Mouse (Mus musculus): ENCODE measurements around the gene 4921507P07Rik. TPM values are rescaled to one million over a fixed set of nuclear protein-coding genes. Genes with fewer than 3 reads are reported as not detected.
"Not testable (repeated sequence)": the region's sequence is repeated elsewhere in the genome, so short reads cannot be mapped to it uniquely, and the experiment has no call there.

4921507P07Rik gene
- polyA plus RNA-seq (2014; fragmentation: Nextera tagmentation; extraction: Ambion mirVana), result 2.8 and 3.8 TPM in 2 replicates

GRCm38 (mm10) chr6:50596301-50597211 lies at the start of gene 4921507P07Rik:
Gene 4921507P07Rik (minus strand): TSS chr6:50596632.
- Histone ChIP-seq H3K4me1 (replicated peaks; ENCODE audit: control insufficient read depth, insufficient read depth, low read length) (no peaks in the 10 kb centered on the region), H3K36me3 (replicated peaks; ENCODE audit: control insufficient read depth, insufficient read depth) (no peaks in the 10 kb centered on the region), H3K27ac (peak within 1 kb of the TSS; percentile 40), H3K27me3 (ENCODE audit: control insufficient read depth, insufficient read depth, low read length) (no peaks in the 10 kb centered on the region), H3K9ac (peak within 1 kb of the TSS; percentile 67), H3K9me3 (ENCODE audit: control insufficient read depth, low read length) (no peaks in the 10 kb centered on the region), H3K4me3 (replicated peaks; ENCODE audit: low read length) (peak within 1 kb of the TSS; percentile 67), H3K4me2 (replicated peaks) (peak within 1 kb of the TSS; percentile 88)
- peak; percentile 93 for ATAC-seq (ENCODE audit: low FRiP score)
- peak; percentile 87 for DNase-seq (ENCODE audit: low spot score)
- under 1% methylated on average over 58 of the region's 62 CpGs for WGBS

GRCm38 (mm10) chr6:50644701-50645100 lies 48.3 kb upstream of the 4921507P07Rik start:
- Histone ChIP-seq H3K4me1 (replicated peaks; ENCODE audit: control insufficient read depth, insufficient read depth, low read length) (peaks cover 19% of the 10 kb centered on the region), H3K9me3 (ENCODE audit: control insufficient read depth, low read length) (no peaks in the 10 kb centered on the region), H3K27me3 (ENCODE audit: control insufficient read depth, insufficient read depth, low read length) (no peaks in the 10 kb centered on the region), H3K4me3 (replicated peaks; ENCODE audit: low read length) (no peak overlapping the region), H3K4me2 (replicated peaks) (no peak overlapping the region), H3K27ac (no peak overlapping the region), H3K36me3 (replicated peaks; ENCODE audit: control insufficient read depth, insufficient read depth) (no peaks in the 10 kb centered on the region), H3K9ac (no peak overlapping the region)
- WGBS, result 82% methylated on average over 3 of the region's 3 CpGs
- ATAC-seq (ENCODE audit: low FRiP score), result no peak
- no peak for DNase-seq (ENCODE audit: low spot score)

- Histone ChIP-seq H3K9me3 (ENCODE audit: control insufficient read depth, low read length) (no peaks in the 10 kb centered on the region), H3K4me3 (replicated peaks; ENCODE audit: low read length) (no peak overlapping the region), H3K9ac (no peak overlapping the region), H3K4me2 (replicated peaks) (no peak overlapping the region), H3K36me3 (replicated peaks; ENCODE audit: control insufficient read depth, insufficient read depth) (no peaks in the 10 kb centered on the region), H3K27me3 (ENCODE audit: control insufficient read depth, insufficient read depth, low read length) (no peaks in the 10 kb centered on the region), H3K27ac (no peak overlapping the region), H3K4me1 (replicated peaks; ENCODE audit: control insufficient read depth, insufficient read depth, low read length) (peaks cover 19% of the 10 kb centered on the region)
- DNase-seq (ENCODE audit: low spot score) (no peak), ATAC-seq (ENCODE audit: low FRiP score) (no peak)
- 74% methylated on average over 5 of the region's 5 CpGs for WGBS
Measured at GRCm38 (mm10) chr6:50641898-50642297, 45.5 kb upstream of the 4921507P07Rik start.

DNA sequence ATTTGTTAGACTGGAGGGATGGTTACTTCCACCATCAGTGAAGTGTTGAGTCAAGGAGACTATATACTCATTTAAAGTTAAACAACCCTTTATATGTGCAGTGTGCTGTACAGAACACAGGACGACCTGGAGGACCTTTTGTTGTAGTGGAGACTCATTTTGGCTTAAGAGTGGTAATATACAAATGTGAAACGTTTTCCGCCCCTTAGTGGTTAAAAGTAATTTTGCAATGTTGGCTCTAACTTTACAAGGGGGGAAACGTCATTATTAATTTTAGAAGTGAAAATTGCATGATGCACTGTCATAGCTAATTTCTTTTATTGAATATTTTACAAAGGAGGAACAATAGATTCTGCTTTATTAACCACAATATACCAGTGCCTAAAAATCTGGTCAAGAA lies 43.9 kb upstream of the 4921507P07Rik start:
- Histone ChIP-seq H3K4me2 (replicated peaks) (no peak overlapping the region), H3K9me3 (ENCODE audit: control insufficient read depth, low read length) (no peaks in the 10 kb centered on the region), H3K27ac (no peak overlapping the region), H3K9ac (no peak overlapping the region), H3K27me3 (ENCODE audit: control insufficient read depth, insufficient read depth, low read length) (no peaks in the 10 kb centered on the region), H3K36me3 (replicated peaks; ENCODE audit: control insufficient read depth, insufficient read depth) (no peaks in the 10 kb centered on the region), H3K4me3 (replicated peaks; ENCODE audit: low read length) (no peak overlapping the region), H3K4me1 (replicated peaks; ENCODE audit: control insufficient read depth, insufficient read depth, low read length) (peaks cover 19% of the 10 kb centered on the region)
- WGBS, result 83% methylated on average over 4 of the region's 4 CpGs
- ATAC-seq (ENCODE audit: low FRiP score) (no peak), DNase-seq (ENCODE audit: low spot score) (no peak)

- no peak overlapping the region for H3K4me2 ChIP-seq (replicated peaks)
- WGBS, result 44% methylated on average over 2 of the region's 2 CpGs
- H3K9me3 ChIP-seq (ENCODE audit: control insufficient read depth, low read length), result 0 out of 2 replicates have a peak, but pooled peaks cover under 1% of the 10 kb centered on the region
- H3K4me1 ChIP-seq (replicated peaks; ENCODE audit: control insufficient read depth, insufficient read depth, low read length), result peaks cover 19% of the 10 kb centered on the region
- no peak overlapping the region for H3K9ac ChIP-seq
- no peaks in the 10 kb centered on the region for H3K27me3 ChIP-seq (ENCODE audit: control insufficient read depth, insufficient read depth, low read length)
- no peak overlapping the region for H3K27ac ChIP-seq
- no peaks in the 10 kb centered on the region for H3K36me3 ChIP-seq (replicated peaks; ENCODE audit: control insufficient read depth, insufficient read depth)
- ATAC-seq (ENCODE audit: low FRiP score) (no peak), DNase-seq (ENCODE audit: low spot score) (no peak)
- H3K4me3 ChIP-seq (replicated peaks; ENCODE audit: low read length), result no peak overlapping the region
Measured at GRCm38 (mm10) chr6:50639656-50640055, 43.2 kb upstream of the 4921507P07Rik start.

DNA sequence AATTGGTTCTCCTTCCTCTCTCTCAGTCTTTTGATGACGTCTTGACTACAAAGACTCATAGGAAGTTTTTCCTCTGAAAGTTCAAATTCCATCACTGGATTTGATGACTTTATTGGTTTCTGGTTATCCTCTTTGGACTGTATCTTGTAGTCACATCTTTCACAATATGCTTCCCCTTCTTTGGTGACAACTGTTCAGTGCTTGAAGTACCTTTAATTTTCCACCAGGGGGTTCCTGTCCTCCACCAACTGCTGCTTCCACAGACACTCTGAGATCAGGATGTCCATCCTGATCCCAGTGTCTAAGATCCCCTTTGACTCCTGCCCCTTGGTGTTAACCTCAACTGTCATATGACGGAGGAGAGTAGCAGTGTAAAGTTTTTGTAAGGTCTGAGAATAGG lies 29.7 kb upstream of the 4921507P07Rik start:
- not testable (repeated sequence) for H3K4me2 ChIP-seq (replicated peaks); H3K27me3 ChIP-seq (ENCODE audit: control insufficient read depth, insufficient read depth, low read length); DNase-seq (ENCODE audit: low spot score); H3K9ac ChIP-seq; H3K27ac ChIP-seq; ATAC-seq (ENCODE audit: low FRiP score); H3K4me1 ChIP-seq (replicated peaks; ENCODE audit: control insufficient read depth, insufficient read depth, low read length); H3K9me3 ChIP-seq (ENCODE audit: control insufficient read depth, low read length); H3K36me3 ChIP-seq (replicated peaks; ENCODE audit: control insufficient read depth, insufficient read depth); H3K4me3 ChIP-seq (replicated peaks; ENCODE audit: low read length)
- WGBS, result 74% methylated on average over 2 of the region's 2 CpGs

GRCm38 (mm10) chr6:50618273-50618672 lies 21.8 kb upstream of the 4921507P07Rik start:
- not testable (repeated sequence) for H3K27me3 ChIP-seq (ENCODE audit: control insufficient read depth, insufficient read depth, low read length); ATAC-seq (ENCODE audit: low FRiP score); H3K36me3 ChIP-seq (replicated peaks; ENCODE audit: control insufficient read depth, insufficient read depth); H3K9me3 ChIP-seq (ENCODE audit: control insufficient read depth, low read length); H3K4me3 ChIP-seq (replicated peaks; ENCODE audit: low read length); H3K9ac ChIP-seq; H3K4me2 ChIP-seq (replicated peaks); H3K4me1 ChIP-seq (replicated peaks; ENCODE audit: control insufficient read depth, insufficient read depth, low read length); H3K27ac ChIP-seq; DNase-seq (ENCODE audit: low spot score)
- 90% methylated on average over 1 of the region's 1 CpGs for WGBS

DNA sequence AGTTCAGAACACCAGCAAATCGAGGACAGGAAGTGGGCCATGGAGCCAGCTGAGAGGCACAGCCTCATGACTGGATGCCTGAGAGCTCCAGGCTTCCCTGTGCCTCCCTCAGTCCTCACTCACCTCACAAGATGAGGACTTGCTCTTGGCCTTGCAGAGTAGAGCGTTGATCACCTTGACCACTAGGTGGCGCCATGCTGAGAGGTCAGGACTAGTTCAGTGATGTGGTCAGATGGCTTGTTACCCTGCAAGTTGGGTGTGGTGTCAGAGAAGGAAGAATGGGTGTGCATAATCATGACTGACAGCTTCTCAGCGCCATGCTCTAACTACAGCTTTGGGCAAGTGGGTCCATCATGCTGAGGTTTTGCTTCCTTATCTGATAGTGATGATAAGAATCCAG lies 5.2 kb upstream of the 4921507P07Rik start:
- no peaks in the 10 kb centered on the region for H3K27me3 ChIP-seq (ENCODE audit: control insufficient read depth, insufficient read depth, low read length)
- H3K9ac ChIP-seq, result no peak overlapping the region
- no peak overlapping the region for H3K4me2 ChIP-seq (replicated peaks)
- no peak overlapping the region for H3K27ac ChIP-seq
- no peaks in the 10 kb centered on the region for H3K9me3 ChIP-seq (ENCODE audit: control insufficient read depth, low read length)
- ATAC-seq (ENCODE audit: low FRiP score) (no peak), DNase-seq (ENCODE audit: low spot score) (no peak)
- no peaks in the 10 kb centered on the region for H3K4me1 ChIP-seq (replicated peaks; ENCODE audit: control insufficient read depth, insufficient read depth, low read length)
- H3K4me3 ChIP-seq (replicated peaks; ENCODE audit: low read length), result no peak overlapping the region
- H3K36me3 ChIP-seq (replicated peaks; ENCODE audit: control insufficient read depth, insufficient read depth), result no peaks in the 10 kb centered on the region
- 30% methylated on average over 4 of the region's 4 CpGs for WGBS

DNA sequence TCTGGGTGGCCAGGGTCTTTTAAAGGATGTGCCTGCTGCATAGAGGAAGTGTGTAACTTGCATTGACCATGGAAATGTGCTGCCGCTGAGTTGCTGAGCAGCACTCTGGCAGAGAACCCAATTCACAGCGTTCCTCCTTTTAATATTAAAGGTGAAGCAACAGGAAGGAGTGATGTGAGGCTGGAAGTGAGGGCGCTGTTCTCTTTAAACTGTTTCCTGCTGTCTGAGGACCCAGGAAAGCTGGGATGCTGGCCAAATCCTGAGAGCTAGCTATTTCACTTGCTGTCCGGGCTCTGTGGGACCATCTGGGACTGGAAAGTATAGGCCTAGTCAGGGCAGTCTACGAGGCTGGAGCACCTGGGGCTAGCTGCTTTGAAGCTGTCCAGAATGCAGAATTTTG lies 2.1 kb upstream of the 4921507P07Rik start:
- peak; percentile 27 for DNase-seq (ENCODE audit: low spot score)
- no peak for ATAC-seq (ENCODE audit: low FRiP score)
- 61% methylated on average over 5 of the region's 5 CpGs for WGBS

More for the DNA sequence above, 2.1 kb upstream of the 4921507P07Rik start:
- no peak overlapping the region for H3K4me2 ChIP-seq (replicated peaks)
- no peak overlapping the region for H3K9ac ChIP-seq
- H3K4me1 ChIP-seq (replicated peaks; ENCODE audit: control insufficient read depth, insufficient read depth, low read length), result no peaks in the 10 kb centered on the region
- no peak overlapping the region for H3K4me3 ChIP-seq (replicated peaks; ENCODE audit: low read length)
- no peaks in the 10 kb centered on the region for H3K27me3 ChIP-seq (ENCODE audit: control insufficient read depth, insufficient read depth, low read length)
- H3K27ac ChIP-seq, result no peak overlapping the region
- H3K9me3 ChIP-seq (ENCODE audit: control insufficient read depth, low read length), result no peaks in the 10 kb centered on the region
- no peaks in the 10 kb centered on the region for H3K36me3 ChIP-seq (replicated peaks; ENCODE audit: control insufficient read depth, insufficient read depth)
